Mouse (Mus musculus): ENCODE measurements around the gene Spag17.

Gene Spag17

GRCm38 (mm10) chr3:100163556-100163955, 278.4 kb downstream of the Spag17 start:
- no peak for DNase-seq (ENCODE audit: low spot score)

- DNase-seq (ENCODE audit: low spot score): no peak
Measured at GRCm38 (mm10) chr3:100164991-100165390, 279.8 kb downstream of the Spag17 start.

- DNase-seq (ENCODE audit: low spot score): no peak
Measured at GRCm38 (mm10) chr3:100176031-100176430, 290.8 kb downstream of the Spag17 start.

DNA sequence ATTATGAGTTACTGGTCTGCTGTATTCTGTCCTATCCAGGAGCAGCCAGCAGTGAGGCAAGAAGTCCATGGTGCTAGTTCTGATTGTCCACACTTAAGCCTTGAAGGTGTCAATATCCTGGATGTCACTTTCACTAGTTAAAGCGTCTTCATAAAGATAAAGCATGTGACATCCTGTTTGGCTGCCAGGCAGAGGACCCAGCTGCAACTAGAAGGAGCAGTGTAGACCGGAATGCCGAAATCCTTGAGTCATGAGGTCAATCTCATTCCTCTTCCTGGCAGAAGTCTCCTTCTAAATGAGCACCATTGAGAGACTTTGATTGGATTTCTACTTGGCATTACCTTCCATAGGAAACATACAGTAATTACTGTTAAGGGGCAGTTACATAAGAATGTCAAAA, 295.3 kb downstream of the Spag17 start:
- DNase-seq (ENCODE audit: low spot score): no peak

DNA sequence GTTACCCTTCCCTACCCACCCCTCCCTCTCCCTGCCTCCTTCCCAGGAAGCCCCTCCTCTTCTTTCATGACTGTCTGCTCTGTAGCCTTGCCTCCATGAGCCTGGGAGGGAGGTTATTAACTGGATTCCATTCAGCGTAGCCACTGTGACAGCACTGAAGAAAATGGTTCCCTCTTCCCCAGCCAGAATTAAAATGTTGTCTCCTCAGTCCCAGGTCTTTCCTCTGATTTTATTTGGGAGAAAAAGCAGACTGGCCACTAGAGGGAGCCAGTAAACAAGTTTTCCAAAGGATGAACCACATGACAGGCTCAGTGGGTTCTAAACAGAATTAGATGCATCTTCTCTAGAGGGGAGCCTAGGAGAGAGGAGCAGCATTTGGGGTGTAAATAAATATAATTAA, 304.2 kb downstream of the Spag17 start:
- peak; percentile 12 for DNase-seq (ENCODE audit: low spot score)

GRCm38 (mm10) chr3:100189861-100190260, 304.7 kb downstream of the Spag17 start:
- DNase-seq (ENCODE audit: low spot score): no peak
